Mouse (Mus musculus): ENCODE data around the gene Gm14327. TPM values are rescaled to one million over a fixed set of nuclear protein-coding genes. Genes with fewer than 3 reads are reported as not detected.
"Not testable (repeated sequence)": the region's sequence is repeated elsewhere in the genome, so short reads cannot be mapped to it uniquely, and the experiment has no call there.

The Gm14327 gene
- total RNA-seq (2014; fragmentation: Nextera tagmentation): 13.0 and 13.9 TPM in 2 replicates
- total RNA-seq (2017): not detected in 2 replicates

GRCm38 (mm10) chr2:177897046-177897578 lies at the start of gene Gm14327:
TSS of gene Gm14327 (plus strand) at chr2:177897096.
- not testable (repeated sequence) for ATAC-seq (replicated peaks; ENCODE audit: low FRiP score, low TSS enrichment, poor library complexity, severe bottlenecking)

GRCm38 (mm10) chr2:177862254-177862653 lies 34.6 kb upstream of the Gm14327 start:
- not testable (repeated sequence) for ATAC-seq (replicated peaks; ENCODE audit: low FRiP score, low TSS enrichment, poor library complexity, severe bottlenecking)

- not testable (repeated sequence) for ATAC-seq (replicated peaks; ENCODE audit: low FRiP score, low TSS enrichment, poor library complexity, severe bottlenecking)
Observed at GRCm38 (mm10) chr2:177887743-177888142, 9.2 kb upstream of the Gm14327 start.

GRCm38 (mm10) chr2:177898171-177898570 lies 1.3 kb downstream of the Gm14327 start:
- not testable (repeated sequence) for ATAC-seq (replicated peaks; ENCODE audit: low FRiP score, low TSS enrichment, poor library complexity, severe bottlenecking)

GRCm38 (mm10) chr2:177903276-177903675 lies 6.4 kb downstream of the Gm14327 start:
- not testable (repeated sequence) for ATAC-seq (replicated peaks; ENCODE audit: low FRiP score, low TSS enrichment, poor library complexity, severe bottlenecking)

GRCm38 (mm10) chr2:177925563-177926103 lies 28.7 kb downstream of the Gm14327 start, which contains the start of gene Zfp972:
TSS of gene Zfp972 (minus strand) at chr2:177925613.
- not testable (repeated sequence) for ATAC-seq (replicated peaks; ENCODE audit: low FRiP score, low TSS enrichment, poor library complexity, severe bottlenecking)

Other genes with a start within 250 kb of the Gm14327 start
- 2.3 and 4.7 TPM in 2 replicates for gene Gm14322, start 137.8 kb upstream of the Gm14327 start, total RNA-seq (2014; fragmentation: Nextera tagmentation)
- 6.1 TPM in 1 of 2 replicates, not detected in the other for gene Gm14322, start 137.8 kb upstream of the Gm14327 start, total RNA-seq (2017)
- 8.5 and 13.6 TPM in 2 replicates for gene Gm14325, start 56.8 kb upstream of the Gm14327 start, total RNA-seq (2014; fragmentation: Nextera tagmentation)
- 20.9 and 30.8 TPM in 2 replicates for gene Gm14325, start 56.8 kb upstream of the Gm14327 start, total RNA-seq (2017)
- gene Zfp972, start 28.5 kb downstream of the Gm14327 start, total RNA-seq (2014; fragmentation: Nextera tagmentation): 3.6 and 7.3 TPM in 2 replicates
- gene Zfp972, start 28.5 kb downstream of the Gm14327 start, total RNA-seq (2017): 5.5 and 7.0 TPM in 2 replicates
- gene Gm14326, start 60.2 kb downstream of the Gm14327 start, total RNA-seq (2014; fragmentation: Nextera tagmentation): 18.4 and 27.3 TPM in 2 replicates
- 13.4 and 15.3 TPM in 2 replicates for gene Gm14326, start 60.2 kb downstream of the Gm14327 start, total RNA-seq (2017)
- 36.1 and 37.3 TPM in 2 replicates for gene Zfp971, start 126.2 kb downstream of the Gm14327 start, total RNA-seq (2014; fragmentation: Nextera tagmentation)
- gene Zfp971, start 126.2 kb downstream of the Gm14327 start, total RNA-seq (2017): 27.1 and 34.3 TPM in 2 replicates
- gene Zfp931, start 181.4 kb downstream of the Gm14327 start, total RNA-seq (2014; fragmentation: Nextera tagmentation): 20.4 and 23.3 TPM in 2 replicates
- 5.2 and 20.5 TPM in 2 replicates for gene Zfp931, start 181.4 kb downstream of the Gm14327 start, total RNA-seq (2017)
- 0.37 TPM in 1 of 2 replicates, not detected in the other for gene Phactr3, start 221.9 kb downstream of the Gm14327 start, total RNA-seq (2014; fragmentation: Nextera tagmentation)
- gene Phactr3, start 221.9 kb downstream of the Gm14327 start, total RNA-seq (2017): 6.8 TPM in 1 of 2 replicates, not detected in the other

All from megakaryocyte-erythroid progenitor cell, adult 5-6 weeks (primary cell).